Mouse (Mus musculus) inflammation-experienced regulatory T-cells (primary cell): ENCODE data around the gene Zfp322a. TPM values are rescaled to one million over a fixed set of nuclear protein-coding genes. Genes with fewer than 3 reads are reported as not detected.

Experiments used
- polyA plus RNA-seq, 2 experiments: library from polyadenylated mRNA; unstranded; fragments of 100-300 nt; shearing (Covaris generic); gene quantifications; one replicate each; pipeline ENCODE4 v1.2.1; 2017

Gene Zfp322a
- 10 to 100 TPM; 17.0 to 20.0 TPM for polyA plus RNA-seq

DNA sequence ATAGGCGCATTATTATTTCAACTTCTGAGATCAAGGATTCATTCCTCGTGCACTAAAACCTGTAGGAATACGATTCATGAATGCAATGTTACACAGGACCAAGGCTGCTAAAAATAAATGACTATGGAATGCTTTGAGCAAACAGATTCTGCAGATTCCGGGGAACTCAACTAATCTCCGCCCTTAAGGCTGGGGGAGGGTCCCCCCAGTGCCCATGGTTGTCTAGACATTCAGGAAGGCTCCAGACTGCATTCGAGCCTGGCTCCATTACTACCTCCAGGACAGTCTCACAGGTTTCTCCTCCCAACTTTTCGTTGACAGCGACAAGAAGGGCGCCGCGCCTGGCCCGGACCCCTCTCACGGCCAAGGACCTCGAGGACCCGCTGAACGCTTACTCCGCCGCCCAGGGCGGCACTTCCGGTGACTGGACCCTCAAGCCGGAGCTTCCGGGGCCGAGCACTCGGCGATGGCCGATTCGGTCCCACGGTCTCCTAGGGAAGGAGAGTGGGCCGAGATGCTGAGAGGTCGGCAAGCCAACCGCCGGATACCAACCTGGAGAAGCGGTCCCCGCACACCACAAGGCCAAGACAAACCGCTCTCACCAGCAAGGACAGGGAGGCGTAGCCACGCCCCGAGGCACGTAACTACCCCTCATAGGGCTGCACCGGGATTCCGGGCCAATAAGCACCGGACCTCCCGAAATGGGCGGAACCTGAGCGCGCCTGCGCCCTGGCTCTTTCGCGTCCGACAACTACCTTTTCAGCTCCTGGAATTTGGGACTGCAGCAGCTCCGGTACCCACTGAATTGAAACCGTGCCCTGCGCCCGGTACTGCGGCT is at the start of gene Zfp322a:
Gene Zfp322a (minus strand): TSS at position 626 of the 838 bp plus-strand sequence.

Other genes with a start within 250 kb of the Zfp322a start
- gene Vmn1r218, start 236.1 kb downstream of the Zfp322a start, polyA plus RNA-seq: under 1 TPM; 0.02 to 0.18 TPM
- gene Vmn1r219, start 209.9 kb downstream of the Zfp322a start, polyA plus RNA-seq: not detected
- under 1 TPM in 1 of 2 experiments, not detected in 1; 0.12 TPM for gene Vmn1r220, start 181.2 kb downstream of the Zfp322a start, polyA plus RNA-seq
- under 1 TPM in 1 of 2 experiments, not detected in 1; 0.95 TPM for gene Vmn1r221, start 155.1 kb downstream of the Zfp322a start, polyA plus RNA-seq
- under 1 TPM in 1 of 2 experiments, not detected in 1; 0.51 TPM for gene Vmn1r222, start 133.3 kb downstream of the Zfp322a start, polyA plus RNA-seq
- gene Vmn1r223, start 122.1 kb downstream of the Zfp322a start, polyA plus RNA-seq: under 1 TPM; 0.02 to 0.07 TPM
- 10 to 100 TPM in 1 of 2 experiments, 1 to 10 TPM in 1; 9.8 to 10.9 TPM for gene Abt1, start 54.7 kb upstream of the Zfp322a start, polyA plus RNA-seq
- 1 to 10 TPM in 1 of 2 experiments, under 1 TPM in 1; 0.16 to 2.6 TPM for gene Btn1a1, start 96.7 kb upstream of the Zfp322a start, polyA plus RNA-seq
- under 1 TPM in 1 of 2 experiments, not detected in 1; 0.17 TPM for gene Btn2a2, start 119.6 kb upstream of the Zfp322a start, polyA plus RNA-seq
- gene Hist1h4h, start 161.8 kb upstream of the Zfp322a start, polyA plus RNA-seq: 10 to 100 TPM in 1 of 2 experiments, 1 to 10 TPM in 1; 7.1 to 14.6 TPM
- gene Hist1h2af, start 164.7 kb upstream of the Zfp322a start, polyA plus RNA-seq: not detected
- gene Hist1h3g, start 166.2 kb upstream of the Zfp322a start, polyA plus RNA-seq: not detected
- 1 to 10 TPM in 1 of 2 experiments, under 1 TPM in 1; 0.52 to 5.2 TPM for gene Hist1h2bh, start 174.2 kb upstream of the Zfp322a start, polyA plus RNA-seq
- gene Hist1h3f, start 174.8 kb upstream of the Zfp322a start, polyA plus RNA-seq: 1 to 10 TPM; 1.3 to 3.2 TPM
- gene Hist1h4f, start 182.4 kb upstream of the Zfp322a start, polyA plus RNA-seq: 1 to 10 TPM in 1 of 2 experiments, not detected in 1; 1.4 TPM
- 1 to 10 TPM in 1 of 2 experiments, under 1 TPM in 1; 0.99 to 2.4 TPM for gene Hist1h1d, start 184.1 kb upstream of the Zfp322a start, polyA plus RNA-seq
- gene Hist1h3e, start 193.2 kb upstream of the Zfp322a start, polyA plus RNA-seq: 1 to 10 TPM; 3.2 to 8.8 TPM
- 1 to 10 TPM; 4.5 to 6.5 TPM for gene Hist1h2ae, start 202.0 kb upstream of the Zfp322a start, polyA plus RNA-seq
- gene Hist1h2bg, start 202.2 kb upstream of the Zfp322a start, polyA plus RNA-seq: 10 to 100 TPM in 1 of 2 experiments, 1 to 10 TPM in 1; 7.3 to 11.3 TPM
- gene Hist1h2bf, start 205.0 kb upstream of the Zfp322a start, polyA plus RNA-seq: 1 to 10 TPM in 1 of 2 experiments, not detected in 1; 1.5 TPM
- under 1 TPM in 1 of 2 experiments, not detected in 1; 0.35 TPM for gene Hist1h2ad, start 205.2 kb upstream of the Zfp322a start, polyA plus RNA-seq
- under 1 TPM in 1 of 2 experiments, not detected in 1; 0.23 TPM for gene Hist1h3d, start 206.6 kb upstream of the Zfp322a start, polyA plus RNA-seq
- gene Hist1h4d, start 212.4 kb upstream of the Zfp322a start, polyA plus RNA-seq: 10 to 100 TPM; 12.4 to 29.7 TPM